Mouse (Mus musculus) T-helper 17 cell (primary cell): Measurements from ENCODE around the gene Olfr1279.

Experiments used
- in situ Hi-C, 2 experiments: fragments of 300-600 bp; cut with MboI, MseI; formaldehyde crosslinking; loops; 1 replicate in 1 of 2; 2 replicates in 1 of 2; pipeline ENCODE4 v1.15.1; 2025; ENCODE audit warnings: high pct_unique_total_duplicates in 2 of 2

The Olfr1279 gene

DNA sequence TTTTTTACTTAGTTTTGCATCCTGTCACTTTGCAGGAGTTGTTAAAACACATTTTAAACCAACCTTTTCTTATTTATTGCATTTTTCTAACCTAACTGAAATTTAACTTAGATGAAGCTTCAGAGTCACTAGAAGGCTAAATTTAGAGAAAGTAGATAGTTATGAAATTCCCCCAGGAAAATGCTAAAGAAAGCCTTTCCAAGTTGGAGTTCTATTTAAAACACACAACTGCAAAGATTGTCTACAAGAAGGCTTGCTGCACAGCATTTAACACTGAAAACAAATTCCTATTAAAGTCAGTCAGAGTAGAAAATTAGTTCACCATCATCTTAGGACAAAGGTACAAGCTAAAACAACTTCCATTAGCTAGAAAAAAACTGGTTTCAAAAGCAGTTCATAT is at the start of gene Olfr1279:
Gene Olfr1279 (plus strand): TSS at position 262 of the 400 bp plus-strand sequence.
- in situ Hi-C loops = no loop called here

DNA sequence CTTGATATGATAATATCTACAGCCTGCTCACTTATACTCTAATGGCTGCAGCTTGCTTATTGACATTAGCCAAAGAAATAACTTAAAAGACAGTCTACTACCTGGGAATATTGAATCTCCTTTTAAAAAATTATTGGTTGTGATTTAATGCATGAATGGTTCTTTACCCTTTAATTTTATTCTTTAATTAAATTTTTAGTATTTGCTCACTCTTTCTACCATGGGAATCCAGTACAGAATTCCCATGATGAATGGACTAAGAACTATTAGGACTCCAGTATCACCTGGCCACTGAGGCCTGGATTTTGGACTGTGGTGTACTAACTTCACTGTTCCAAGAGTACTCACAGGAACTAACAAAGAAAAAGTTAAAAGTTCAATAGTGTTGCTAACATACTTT is 46.2 kb upstream of the Olfr1279 start, which contains the start of gene Olfr1276:
Gene Olfr1276 (plus strand): TSS at position 301 of the 400 bp plus-strand sequence.
- in situ Hi-C loops = no loop called here

DNA sequence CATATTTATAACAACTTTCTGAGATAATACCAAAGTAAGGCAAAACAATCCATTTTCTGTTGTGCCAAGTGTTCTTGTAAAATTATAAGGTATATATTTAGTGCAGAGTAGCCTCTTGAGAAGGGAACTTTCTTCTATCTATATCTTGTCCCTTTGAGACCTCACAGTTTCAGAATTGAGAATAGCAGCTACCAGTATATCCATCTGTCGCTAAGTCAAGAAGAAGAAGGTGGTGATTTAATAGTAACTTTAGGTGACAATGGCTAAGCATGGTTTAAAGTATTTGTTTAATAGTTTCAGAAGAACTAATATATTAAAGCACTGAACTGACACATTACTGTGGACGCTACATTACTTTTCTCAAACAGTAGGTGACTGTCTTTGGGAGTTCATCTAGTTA is 26.4 kb upstream of the Olfr1279 start, which contains the start of gene Olfr1277:
Gene Olfr1277 (minus strand): TSS at position 101 of the 400 bp plus-strand sequence.
- in situ Hi-C loops = no loop called here

DNA sequence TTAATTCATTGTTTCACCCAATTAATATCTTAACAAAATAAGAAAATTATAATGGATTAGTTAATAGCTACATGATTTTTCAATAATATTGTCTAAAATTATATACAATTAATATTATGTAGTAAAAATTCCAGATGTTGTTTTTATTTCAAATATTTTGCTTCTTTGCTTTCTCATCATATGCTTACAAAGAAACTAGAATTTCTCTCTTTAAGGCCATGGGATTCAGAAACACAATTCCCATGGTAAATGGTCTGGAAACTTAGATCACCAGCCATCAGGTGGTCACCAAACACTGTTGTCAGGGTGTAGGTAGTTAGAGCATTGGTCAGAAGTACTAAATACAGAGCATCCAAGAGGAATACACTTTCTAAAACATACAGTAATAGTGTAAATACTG is 10.6 kb upstream of the Olfr1279 start, which contains the start of gene Olfr1278:
Gene Olfr1278 (plus strand): TSS at position 301 of the 400 bp plus-strand sequence.
- in situ Hi-C loops = no loop called here

DNA sequence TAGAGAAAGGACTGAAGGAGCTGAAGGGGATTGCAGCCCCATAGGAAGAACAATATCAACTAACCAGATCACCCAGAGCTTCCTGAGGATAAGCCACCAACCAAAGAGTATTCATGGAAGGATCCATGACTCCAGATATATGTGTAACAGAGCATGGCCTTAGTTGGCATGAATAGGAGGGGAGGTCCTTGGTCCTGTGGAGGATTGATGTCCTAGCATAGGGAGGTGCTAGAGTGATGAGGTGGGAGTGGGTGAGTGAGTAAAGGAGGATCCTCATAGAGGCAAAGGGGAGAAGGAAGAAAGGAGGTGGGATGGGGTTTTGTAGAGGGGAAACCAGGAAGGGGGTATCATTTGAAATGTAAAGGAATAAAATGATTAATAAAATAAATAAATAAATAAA is 1.9 kb upstream of the Olfr1279 start:
- in situ Hi-C loops = no loop called here

DNA sequence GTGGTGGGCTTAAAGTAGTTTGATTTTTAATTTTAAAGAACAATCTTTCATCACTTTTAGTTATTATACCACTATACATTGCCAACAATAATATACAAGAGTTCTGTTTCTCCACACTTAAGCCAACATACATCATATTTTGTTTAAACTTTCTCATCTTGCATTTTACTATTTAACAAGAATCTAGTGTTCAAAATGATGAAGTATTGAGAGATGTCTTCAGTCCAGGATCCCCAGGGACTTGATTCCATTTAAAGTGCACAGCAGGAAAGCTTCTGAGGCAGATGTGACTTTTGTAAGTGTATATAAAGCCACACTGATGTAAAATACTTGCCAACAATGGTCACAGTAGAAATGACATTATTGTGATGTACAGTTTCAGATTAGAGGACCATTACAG is 13.3 kb downstream of the Olfr1279 start, which contains the start of gene Olfr1280:
Gene Olfr1280 (plus strand): TSS at position 301 of the 400 bp plus-strand sequence.
- in situ Hi-C loops = no loop called here

DNA sequence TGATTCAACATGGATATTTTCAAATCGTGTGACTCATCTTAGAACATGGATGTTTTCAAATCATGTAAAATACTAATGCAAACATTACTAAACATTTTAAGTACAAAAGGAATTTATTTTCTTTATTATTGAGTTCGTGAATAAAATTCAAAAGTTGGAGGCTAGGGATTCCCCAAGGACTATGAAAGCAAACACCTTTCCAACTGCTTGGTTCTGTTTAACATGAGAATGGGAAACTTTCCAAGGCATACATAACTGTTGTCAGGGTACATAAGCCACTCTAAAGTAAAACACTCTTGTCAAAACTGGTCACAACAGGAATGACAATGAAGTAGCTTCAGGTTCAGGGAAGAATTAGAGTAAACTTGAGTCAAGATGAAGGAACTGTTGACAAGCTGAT is 25.8 kb downstream of the Olfr1279 start, which contains the start of gene Olfr1281:
Gene Olfr1281 (plus strand): TSS at position 301 of the 400 bp plus-strand sequence.
- in situ Hi-C loops = no loop called here

DNA sequence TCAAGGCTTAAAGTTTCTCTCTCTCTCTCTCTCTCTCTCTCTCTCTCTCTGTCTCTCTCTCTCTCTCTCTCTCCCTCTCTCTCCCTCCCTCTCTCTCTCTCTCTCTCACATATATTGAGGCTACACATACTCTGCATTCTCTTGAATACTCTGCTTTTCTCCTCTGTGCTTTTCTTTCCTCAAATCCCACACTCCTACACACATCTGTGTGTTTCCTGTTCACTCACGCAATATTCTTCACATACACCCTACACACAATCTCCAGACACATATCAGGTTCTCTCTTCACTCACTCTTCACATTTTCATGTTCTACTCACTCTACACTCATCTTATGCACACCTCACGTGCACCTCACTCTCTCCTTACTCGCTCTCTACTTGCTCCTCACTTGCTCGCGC is 33.3 kb downstream of the Olfr1279 start:
- in situ Hi-C loops = loop anchor here (5.0 kb wide), 1 partner anchor 84 kb away; no protein-coding TSS in a partner anchor

DNA sequence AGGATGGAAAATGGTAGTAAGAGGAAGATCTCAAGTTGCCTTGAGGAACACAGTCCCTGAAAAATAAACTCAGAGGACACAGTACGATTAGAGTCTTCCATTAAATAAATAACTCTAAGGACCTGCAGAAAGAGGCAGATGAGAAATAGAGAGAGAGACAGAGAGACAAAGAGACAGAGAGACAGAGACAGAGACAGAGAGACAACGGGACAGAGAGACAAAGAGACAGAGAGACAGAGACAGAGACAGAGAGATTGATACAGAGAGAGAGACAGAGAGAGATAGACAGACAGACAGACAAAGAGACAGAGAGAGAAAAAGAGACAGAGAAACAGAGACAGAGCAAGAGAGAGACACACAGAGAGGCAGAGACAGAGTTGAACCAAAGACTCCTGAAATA is 35.5 kb downstream of the Olfr1279 start, which contains the start of gene Olfr1282:
Gene Olfr1282 (minus strand): TSS at position 101 of the 400 bp plus-strand sequence.
- in situ Hi-C loops = no loop called here
